Mouse (Mus musculus) stomach, embryonic 14.5 days (tissue): ENCODE measurements around the gene Rwdd4a. TPM values are rescaled to one million over a fixed set of nuclear protein-coding genes. Genes with fewer than 3 reads are reported as not detected.

ENCODE experiments used
- ATAC-seq: fragments of 200-750 bp; cut with Nextera tagmentation; 2 replicates; pipeline ENCODE4 v1.8.0; 2017; ENCODE audit warnings: low read depth, moderate TSS enrichment; ENCODE audit not compliant: insufficient number of reproducible peaks, insufficient read depth, low FRiP score
- H3K27ac ChIP-seq: fragments of 300-500 bp; sonication (generic); 2 replicates; pipeline ENCODE4 v1.5.1; 2014; ENCODE audit warnings: mild to moderate bottlenecking, low read length, moderate library complexity, mixed read lengths
- H3K27me3 ChIP-seq: fragments of 300-500 bp; sonication (generic); 2 replicates; pipeline ENCODE4 v1.6.1; 2014; ENCODE audit warnings: low read length, control low read depth, mixed read lengths; ENCODE audit not compliant: control insufficient read depth, insufficient read depth
- H3K36me3 ChIP-seq: fragments of 300-500 bp; sonication (generic); 2 replicates; pipeline ENCODE4 v1.6.1; 2014; ENCODE audit warnings: mild to moderate bottlenecking, control low read depth, low read length, moderate library complexity, mixed read lengths; ENCODE audit not compliant: control insufficient read depth, insufficient read depth
- H3K4me1 ChIP-seq: fragments of 300-500 bp; sonication (generic); 2 replicates; pipeline ENCODE4 v1.6.1; 2014; ENCODE audit warnings: low read length, control low read depth, mixed read lengths; ENCODE audit not compliant: control insufficient read depth, insufficient read depth
- H3K4me2 ChIP-seq: fragments of 300-500 bp; sonication (generic); replicated peaks from 2 replicates; pipeline ENCODE4 v1.6.1; 2014; ENCODE audit warnings: low read depth, low read length, control low read depth
- H3K4me3 ChIP-seq: fragments of 300-500 bp; sonication (generic); 2 replicates; pipeline ENCODE4 v1.5.1; 2014; ENCODE audit warnings: low read depth, low read length, control low read depth
- H3K9ac ChIP-seq: fragments of 300-500 bp; sonication (generic); replicated peaks from 2 replicates; pipeline ENCODE4 v1.6.1; 2014; ENCODE audit warnings: low read depth, mild to moderate bottlenecking, control low read depth, low read length, moderate library complexity, mixed read lengths
- H3K9me3 ChIP-seq: fragments of 300-500 bp; sonication (generic); 2 replicates; pipeline ENCODE4 v1.6.1; 2016; ENCODE audit warnings: low read depth, low read length, control low read depth; ENCODE audit not compliant: control insufficient read depth
- WGBS: fragments of 180-500 bp; shearing (Covaris S2); extraction: QIAGEN DNeasy Blood & Tissue Kit; methylation state at CpG from one replicate; pipeline ENCODE4 v1.1.7; 2014; 5-methylcytosine and 5-hydroxymethylcytosine counted together
- polyA plus RNA-seq: library from polyadenylated mRNA; unstranded; fragments of >200 nt; fragmentation: Nextera tagmentation; extraction: Ambion mirVana; gene quantifications from 2 replicates; pipeline ENCODE4 v1.2.1, GENCODE M21; 2014

Gene Rwdd4a
- polyA plus RNA-seq, 1 experiment from 2014 or later = 39.6 TPM

DNA sequence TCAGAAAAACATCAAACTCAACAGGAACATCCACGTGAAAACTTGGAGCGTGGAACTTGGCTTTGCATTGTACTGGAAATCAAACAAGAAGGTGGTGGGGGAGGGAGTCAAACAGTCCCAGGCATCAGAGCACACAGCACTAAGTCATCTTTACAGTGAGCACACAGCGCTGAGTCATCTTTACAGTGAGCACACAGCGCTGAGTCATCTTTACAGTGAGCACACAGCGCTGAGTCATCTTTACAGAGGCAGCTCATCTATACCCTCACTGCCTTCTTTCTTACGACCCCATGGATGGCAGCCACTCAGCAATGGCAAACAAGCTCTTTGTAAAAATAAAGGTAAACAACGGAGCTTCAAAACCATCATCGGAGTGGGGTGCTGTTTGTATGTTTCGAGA is 22.5 kb upstream of the Rwdd4a start:
- ATAC-seq = no peak
- Histone ChIP-seq H3K4me2 (no peak overlapping the region), H3K9me3 (no peaks in the 10 kb centered on the region), H3K4me3 (no peak overlapping the region), H3K27me3 (no peaks in the 10 kb centered on the region), H3K4me1 (no peaks in the 10 kb centered on the region), H3K27ac (no peak overlapping the region), H3K9ac (no peak overlapping the region), H3K36me3 (peaks cover 40% of the 10 kb centered on the region)
- 87% methylated on average over 9 of the region's 9 CpGs for WGBS

DNA sequence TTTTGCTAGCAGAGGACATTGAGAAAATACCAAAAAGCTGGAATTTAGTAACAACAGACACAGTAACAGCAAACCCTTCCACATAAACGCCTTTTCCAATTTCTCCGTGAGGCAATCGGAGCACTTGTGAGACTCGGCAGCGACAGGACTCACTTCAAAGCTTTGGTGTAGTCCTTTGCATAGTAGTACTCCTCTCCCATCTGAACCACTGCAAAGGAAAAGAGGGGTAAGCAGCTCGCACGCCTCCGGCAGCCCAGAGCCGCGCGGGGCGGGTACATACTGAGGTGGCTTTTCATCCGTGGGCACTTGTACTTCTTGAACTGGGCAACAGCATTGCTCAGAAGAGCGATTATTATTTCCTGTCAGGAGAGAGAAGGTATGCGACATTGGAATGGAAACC is 19.9 kb upstream of the Rwdd4a start:
- H3K4me1 ChIP-seq = no peaks in the 10 kb centered on the region
- no peak overlapping the region for H3K9ac ChIP-seq
- H3K4me3 ChIP-seq = no peak overlapping the region
- no peak overlapping the region for H3K4me2 ChIP-seq
- no peak overlapping the region for H3K27ac ChIP-seq
- no peaks in the 10 kb centered on the region for H3K9me3 ChIP-seq
- no peak for ATAC-seq
- peaks cover 38% of the 10 kb centered on the region for H3K36me3 ChIP-seq
- WGBS = 97% methylated on average over 15 of the region's 15 CpGs
- no peaks in the 10 kb centered on the region for H3K27me3 ChIP-seq

DNA sequence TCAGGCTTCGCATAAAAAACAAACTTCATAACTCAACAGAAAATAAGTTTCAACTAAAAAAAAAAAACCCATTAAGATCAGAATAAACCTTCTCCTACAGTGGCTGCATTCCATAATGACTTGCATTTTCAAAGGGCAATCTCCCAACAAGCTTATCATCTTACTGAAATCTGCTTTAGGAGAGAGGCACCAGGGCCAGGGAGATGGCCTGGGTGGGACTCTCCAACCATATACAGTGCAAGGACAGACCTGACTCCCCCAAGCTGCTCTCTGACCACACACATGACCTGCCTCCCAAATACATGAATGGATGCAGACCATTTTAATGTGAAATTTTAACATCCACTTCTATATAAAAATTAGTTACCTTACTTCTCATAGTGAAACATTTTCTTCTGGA is 5.4 kb upstream of the Rwdd4a start:
- H3K4me1 ChIP-seq = peaks cover 5% of the 10 kb centered on the region; the same call in 1 of the 2 replicates
- ATAC-seq = no peak
- H3K4me3 ChIP-seq = no peak overlapping the region
- 95% methylated on average over 1 of the region's 1 CpGs for WGBS
- no peaks in the 10 kb centered on the region for H3K27me3 ChIP-seq
- no peak overlapping the region for H3K4me2 ChIP-seq
- no peaks in the 10 kb centered on the region for H3K9me3 ChIP-seq
- H3K9ac ChIP-seq = no peak overlapping the region
- no peak overlapping the region for H3K27ac ChIP-seq
- peaks cover 25% of the 10 kb centered on the region for H3K36me3 ChIP-seq

DNA sequence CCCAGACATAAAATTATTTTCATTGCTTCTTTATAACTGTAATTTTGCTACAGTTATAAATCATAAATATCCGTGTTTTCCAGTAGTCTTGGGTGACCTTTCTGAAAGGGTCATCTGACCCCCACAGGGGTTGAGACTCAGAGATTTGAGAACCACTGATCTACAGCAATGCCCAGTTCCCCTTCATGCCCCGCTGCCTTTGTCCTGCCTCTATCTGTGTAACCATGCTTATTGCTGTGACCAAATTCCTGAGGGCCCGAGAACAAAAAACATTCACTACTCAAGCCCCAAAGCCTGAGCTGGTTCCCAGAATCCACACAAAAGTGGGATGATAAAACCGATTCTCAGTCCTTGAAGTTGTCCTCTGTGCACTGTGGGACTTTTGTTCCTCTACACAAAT is 4.9 kb downstream of the Rwdd4a start:
- WGBS = 89% methylated on average over 4 of the region's 4 CpGs
- H3K9ac ChIP-seq = no peak overlapping the region
- H3K27ac ChIP-seq = no peak overlapping the region
- no peaks in the 10 kb centered on the region for H3K27me3 ChIP-seq
- ATAC-seq = no peak
- H3K4me3 ChIP-seq = no peak overlapping the region
- no peak overlapping the region for H3K4me2 ChIP-seq
- H3K36me3 ChIP-seq = no peaks in the 10 kb centered on the region
- no peaks in the 10 kb centered on the region for H3K9me3 ChIP-seq
- H3K4me1 ChIP-seq = peaks cover 4% of the 10 kb centered on the region; the same call in 1 of the 2 replicates

DNA sequence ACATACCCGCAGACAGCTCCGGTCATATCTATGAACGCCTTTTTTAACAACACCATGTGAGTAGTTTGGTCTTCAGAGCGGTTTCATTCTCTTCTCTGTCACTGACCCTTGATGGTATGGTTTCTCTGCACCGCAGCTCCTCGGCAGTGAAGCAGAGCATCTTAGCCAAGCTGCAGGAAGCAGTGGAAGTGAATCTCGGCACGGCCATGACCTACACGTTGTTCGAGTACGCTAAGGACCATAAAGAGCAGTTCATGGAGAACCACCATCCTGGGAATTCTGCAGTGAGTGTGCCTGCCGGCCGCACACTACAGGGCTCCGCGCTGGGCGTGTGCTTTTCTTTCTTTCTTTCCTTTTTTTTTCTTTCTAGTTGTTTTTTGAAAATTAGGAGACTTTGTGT is 9.3 kb downstream of the Rwdd4a start:
- Histone ChIP-seq H3K36me3 (peaks cover 27% of the 10 kb centered on the region), H3K9ac (no peak overlapping the region), H3K27me3 (no peaks in the 10 kb centered on the region), H3K4me2 (no peak overlapping the region), H3K27ac (no peak overlapping the region), H3K4me1 (no peaks in the 10 kb centered on the region), H3K9me3 (no peaks in the 10 kb centered on the region), H3K4me3 (no peak overlapping the region)
- WGBS = 95% methylated on average over 16 of the region's 16 CpGs
- ATAC-seq = no peak

DNA sequence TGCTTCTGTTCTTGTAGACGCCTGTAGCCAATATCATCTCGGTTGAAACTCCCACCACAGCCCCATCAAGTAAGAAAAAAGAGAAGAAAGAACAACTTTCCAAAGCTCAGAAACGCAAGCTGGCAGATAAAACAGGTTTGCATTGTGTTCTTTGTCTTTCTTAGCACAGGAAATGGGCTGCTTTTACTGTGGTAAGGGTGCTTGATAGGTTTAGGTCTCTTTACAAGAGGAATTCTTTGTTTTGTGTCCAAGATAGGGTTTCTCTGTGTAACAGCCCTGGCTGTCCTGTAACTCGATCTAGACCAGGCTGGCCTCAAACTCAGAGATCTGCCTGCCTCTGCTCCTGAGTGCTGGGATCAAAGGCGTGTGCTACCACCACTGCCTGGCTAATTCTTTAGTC is 10.6 kb downstream of the Rwdd4a start:
- Histone ChIP-seq H3K36me3 (peaks cover 36% of the 10 kb centered on the region), H3K9me3 (no peaks in the 10 kb centered on the region), H3K27ac (no peak overlapping the region), H3K4me1 (no peaks in the 10 kb centered on the region), H3K4me2 (no peak overlapping the region), H3K9ac (no peak overlapping the region), H3K27me3 (no peaks in the 10 kb centered on the region), H3K4me3 (no peak overlapping the region)
- no peak for ATAC-seq
- 94% methylated on average over 5 of the region's 5 CpGs for WGBS

DNA sequence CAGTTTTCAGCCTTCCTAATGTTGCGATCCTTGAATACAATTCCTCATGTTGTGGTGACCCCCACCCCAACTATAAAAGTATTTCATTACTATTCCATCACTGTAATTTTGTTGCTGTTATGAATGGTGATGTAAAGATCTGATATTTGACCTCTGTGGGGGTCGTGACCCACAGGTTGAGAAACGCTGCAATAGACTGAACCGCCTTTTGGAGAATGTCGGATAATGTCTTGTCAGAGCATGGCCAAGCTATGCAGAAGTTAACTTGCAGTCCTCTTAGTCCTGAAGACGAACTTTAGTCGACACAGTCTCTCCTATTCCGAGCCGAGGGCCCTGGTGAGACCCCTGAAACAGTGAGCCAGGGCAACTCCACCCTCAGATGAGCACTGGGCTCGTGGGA is 13.6 kb downstream of the Rwdd4a start:
- Histone ChIP-seq H3K36me3 (peaks cover 55% of the 10 kb centered on the region), H3K4me2 (no peak overlapping the region), H3K4me3 (no peak overlapping the region), H3K27ac (no peak overlapping the region), H3K4me1 (no peaks in the 10 kb centered on the region), H3K9ac (no peak overlapping the region), H3K9me3 (no peaks in the 10 kb centered on the region), H3K27me3 (no peaks in the 10 kb centered on the region)
- WGBS = 96% methylated on average over 10 of the region's 10 CpGs
- ATAC-seq = no peak

DNA sequence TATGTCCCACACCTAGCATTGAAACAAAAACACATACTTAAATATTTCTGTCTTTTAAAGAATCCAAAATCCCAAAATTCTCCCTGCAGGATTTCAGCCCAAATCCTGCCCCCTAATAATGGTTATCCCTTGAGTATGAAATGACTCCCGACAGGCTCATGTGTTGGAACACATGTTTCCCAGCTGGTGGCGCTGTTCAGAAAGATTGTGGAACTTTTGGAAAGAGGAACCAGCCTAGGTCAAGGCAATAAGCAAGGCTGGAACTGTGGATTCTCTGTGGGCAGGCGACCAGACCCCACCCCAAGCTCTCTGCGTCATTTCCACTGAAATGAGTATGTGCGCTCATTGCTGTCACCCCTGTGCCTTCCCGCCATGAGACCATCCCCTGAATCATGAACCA is 20.1 kb downstream of the Rwdd4a start:
- ATAC-seq = no peak

DNA sequence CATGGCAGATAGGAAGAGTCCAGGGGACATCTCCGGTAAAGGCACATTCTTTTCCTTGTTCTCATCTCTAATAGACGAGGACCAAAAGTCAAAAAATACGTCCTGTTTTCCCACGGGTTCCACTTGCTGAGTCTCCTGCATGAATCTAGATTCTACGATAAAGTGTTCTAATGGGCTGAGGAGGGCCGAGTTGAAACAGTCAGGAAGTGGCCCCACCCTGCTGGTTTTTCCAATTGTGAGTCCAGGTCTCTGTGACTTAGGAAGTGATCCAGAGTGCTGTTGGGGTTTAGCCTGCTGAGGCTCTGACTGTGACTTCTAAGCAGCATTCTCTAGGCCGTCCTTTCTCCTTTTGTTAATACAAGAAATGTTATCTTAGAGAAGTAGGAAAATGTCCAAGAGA is 23.0 kb downstream of the Rwdd4a start:
- Histone ChIP-seq H3K4me2 (no peak overlapping the region), H3K9me3 (no peaks in the 10 kb centered on the region), H3K4me1 (no peaks in the 10 kb centered on the region), H3K36me3 (peaks cover under 1% of the 10 kb centered on the region; the same call in 1 of the 2 replicates), H3K4me3 (no peak overlapping the region), H3K27me3 (no peaks in the 10 kb centered on the region), H3K9ac (no peak overlapping the region), H3K27ac (no peak overlapping the region)
- WGBS = 75% methylated on average over 7 of the region's 7 CpGs
- ATAC-seq = no peak

More for the DNA sequence above, 20.1 kb downstream of the Rwdd4a start:
- H3K9me3 ChIP-seq = no peaks in the 10 kb centered on the region
- 84% methylated on average over 6 of the region's 6 CpGs for WGBS
- no peaks in the 10 kb centered on the region for H3K27me3 ChIP-seq
- H3K4me3 ChIP-seq = no peak overlapping the region
- no peaks in the 10 kb centered on the region for H3K4me1 ChIP-seq
- no peak overlapping the region for H3K4me2 ChIP-seq
- H3K9ac ChIP-seq = no peak overlapping the region
- peaks cover 22% of the 10 kb centered on the region for H3K36me3 ChIP-seq
- no peak overlapping the region for H3K27ac ChIP-seq
